Mouse (Mus musculus): ENCODE results near the gene Slc6a4. TPM values are rescaled to one million over a fixed set of nuclear protein-coding genes. Genes with fewer than 3 reads are reported as not detected.

Gene Slc6a4
- polyA plus RNA-seq, 2 experiments = 1.6 to 2.4 TPM

GRCm38 (mm10) chr11:77079361-77079760, 81.0 kb downstream of the Slc6a4 start:
- H3K27me3 ChIP-seq (ENCODE audit: control insufficient read depth, insufficient read depth, low read length) = no peaks in the 10 kb centered on the region; the same call in 1 of the 2 replicates
- 87% methylated on average over 1 of the region's 1 CpGs for WGBS (ENCODE audit: insufficient replicate concordance)
- ATAC-seq (ENCODE audit: insufficient read depth) = no peak
- H3K36me3 ChIP-seq (replicated peaks; ENCODE audit: control insufficient read depth, insufficient read depth, low read depth) = peaks cover 10% of the 10 kb centered on the region
- TF ChIP-seq CTCF (IDR thresholded peaks at IDR 0.05; ENCODE audit: low read depth) (no peak), EP300 (IDR thresholded peaks at IDR 0.05; ENCODE audit: low read depth) (no peak)
- no peaks in the 10 kb centered on the region for H3K9me3 ChIP-seq (ENCODE audit: control insufficient read depth, low read length)
- H3K4me3 ChIP-seq (ENCODE audit: insufficient read depth in 1 of 2, low read depth in 2 of 2, low read length in 2 of 2) = no peak overlapping the region
- H3K4me2 ChIP-seq (ENCODE audit: low read depth) = no peak overlapping the region
- no peak overlapping the region for H3K9ac ChIP-seq (replicated peaks)
- no peak overlapping the region for H3K27ac ChIP-seq
- DNase-seq (ENCODE audit: low read depth in 3 of 3, low spot score in 3 of 3) = no peak
- peaks cover 4 to 5% of the 10 kb centered on the region in 2 experiments; a peak in 3 of 4 replicates for H3K4me1 ChIP-seq (replicated peaks; ENCODE audit: control insufficient read depth in 2 of 2, insufficient read depth in 2 of 2, low read length in 1 of 2)

MicroRNAs encoded within 50 kb of the gene (microRNA counts, 519-probe panel; counts per million panel counts)
- microRNA mmu-miR-423-3p (5,816 counts per million, percentile 41 among the panel's probes with 10 or more counts), microRNA mmu-miR-423-5p (5,173 counts per million, percentile 23 among the panel's probes with 10 or more counts)

Small RNA genes lying within 50 kb of the gene (microRNA-seq; reads per million reads assigned to microRNA genes)
- 7,642 reads per million, percentile 90 among the genes with 10 or more reads in this experiment for gene Mir423

Other genes starting within 250 kb of the Slc6a4 start
- 5.9 and 6.4 TPM in 2 replicates for gene Gosr1, start 235.0 kb upstream of the Slc6a4 start, polyA plus RNA-seq (2012; rRNA removed)
- 12.3 and 15.8 TPM in 2 replicates for gene Gosr1, start 235.0 kb upstream of the Slc6a4 start, polyA plus RNA-seq (2014; fragmentation: Nextera tagmentation; extraction: Ambion mirVana)
- gene Cpd, start 151.6 kb upstream of the Slc6a4 start, polyA plus RNA-seq (2012; rRNA removed) = 5.9 and 7.2 TPM in 2 replicates
- gene Cpd, start 151.6 kb upstream of the Slc6a4 start, polyA plus RNA-seq (2014; fragmentation: Nextera tagmentation; extraction: Ambion mirVana) = 8.2 and 8.5 TPM in 2 replicates
- not detected in 2 replicates for gene Tmigd1, start 96.4 kb upstream of the Slc6a4 start, polyA plus RNA-seq (2012; rRNA removed)
- gene Tmigd1, start 96.4 kb upstream of the Slc6a4 start, polyA plus RNA-seq (2014; fragmentation: Nextera tagmentation; extraction: Ambion mirVana) = not detected in 2 replicates
- gene Blmh, start 73.8 kb upstream of the Slc6a4 start, polyA plus RNA-seq (2012; rRNA removed) = 10.3 and 16.2 TPM in 2 replicates
- gene Blmh, start 73.8 kb upstream of the Slc6a4 start, polyA plus RNA-seq (2014; fragmentation: Nextera tagmentation; extraction: Ambion mirVana) = 34.7 and 37.1 TPM in 2 replicates
- gene Nsrp1, start 79.8 kb downstream of the Slc6a4 start, polyA plus RNA-seq (2012; rRNA removed) = 1.8 and 3.8 TPM in 2 replicates
- 22.9 and 23.5 TPM in 2 replicates for gene Nsrp1, start 79.8 kb downstream of the Slc6a4 start, polyA plus RNA-seq (2014; fragmentation: Nextera tagmentation; extraction: Ambion mirVana)
- 0.13 and 0.27 TPM in 2 replicates for gene Efcab5, start 190.4 kb downstream of the Slc6a4 start, polyA plus RNA-seq (2012; rRNA removed)
- 0.05 and 0.23 TPM in 2 replicates for gene Efcab5, start 190.4 kb downstream of the Slc6a4 start, polyA plus RNA-seq (2014; fragmentation: Nextera tagmentation; extraction: Ambion mirVana)
- 2.0 and 2.5 TPM in 2 replicates for gene Ssh2, start 217.7 kb downstream of the Slc6a4 start, polyA plus RNA-seq (2012; rRNA removed)
- gene Ssh2, start 217.7 kb downstream of the Slc6a4 start, polyA plus RNA-seq (2014; fragmentation: Nextera tagmentation; extraction: Ambion mirVana) = 3.6 and 4.2 TPM in 2 replicates